Mouse (Mus musculus): Measurements from ENCODE around the gene Tkfc.

- no peak for TF ChIP-seq CTCF (IDR thresholded peaks at IDR 0.05; ENCODE audit: control insufficient read depth, insufficient read depth, low read length)
- no peak for TF ChIP-seq POLR2A (IDR thresholded peaks at IDR 0.05; ENCODE audit: borderline replicate concordance, control insufficient read depth, low read depth, low read length)
Observed at GRCm38 (mm10) chr19:10608573-10609240, 3.3 kb upstream of the Tkfc start.

Data from bone marrow, adult 2 months (tissue).